Mouse (Mus musculus) adrenal gland, postnatal 36 days (tissue): ENCODE results near the gene Gm42906. TPM values are rescaled to one million over a fixed set of nuclear protein-coding genes. Genes with fewer than 3 reads are reported as not detected.

ENCODE experiments used
- DNase-seq, 2 experiments: peaks; one replicate each; pipeline ENCODE4 v3.0.0; 2021; ENCODE audit warnings: mixed read lengths in 1 of 2
- total RNA-seq, 2 experiments: library from RNA; stranded (reverse); gene quantifications; 2 replicates each; pipeline ENCODE4 v1.2.3; 2021

Gene Gm42906
- total RNA-seq, 2 experiments from 2014 or later, result not detected

GRCm38 (mm10) chr5:151148079-151148478 lies 279.9 kb downstream of the Gm42906 start:
- no peak for DNase-seq

GRCm38 (mm10) chr5:151145807-151146206 lies 282.2 kb downstream of the Gm42906 start:
- no peak for DNase-seq

GRCm38 (mm10) chr5:151143955-151144354 lies 284.0 kb downstream of the Gm42906 start:
- no peak for DNase-seq

- peak; percentile 36 to 46 for DNase-seq
Observed at GRCm38 (mm10) chr5:151142671-151143601, 285.0 kb downstream of the Gm42906 start.

GRCm38 (mm10) chr5:151142241-151142640 lies 285.7 kb downstream of the Gm42906 start:
- DNase-seq, result peak; percentile 46 to 64

GRCm38 (mm10) chr5:151137901-151138300 lies 290.1 kb downstream of the Gm42906 start:
- peak in 1 of 2 experiments; percentile 30 for DNase-seq

GRCm38 (mm10) chr5:151137311-151137710 lies 290.7 kb downstream of the Gm42906 start:
- no peak for DNase-seq

- DNase-seq, result no peak
Observed at GRCm38 (mm10) chr5:151135965-151136364, 292.0 kb downstream of the Gm42906 start.

- DNase-seq, result no peak
Observed at GRCm38 (mm10) chr5:151135078-151135826, 292.7 kb downstream of the Gm42906 start.

- DNase-seq, result no peak
Observed at GRCm38 (mm10) chr5:151134202-151134601, 293.8 kb downstream of the Gm42906 start.

- no peak for DNase-seq
Observed at GRCm38 (mm10) chr5:151133744-151134143, 294.2 kb downstream of the Gm42906 start.

GRCm38 (mm10) chr5:151129762-151130161 lies 298.2 kb downstream of the Gm42906 start:
- no peak for DNase-seq

- DNase-seq, result no peak
Observed at GRCm38 (mm10) chr5:151127298-151127717, 300.7 kb downstream of the Gm42906 start.

GRCm38 (mm10) chr5:151126608-151127005 lies 301.4 kb downstream of the Gm42906 start:
- DNase-seq, result no peak

GRCm38 (mm10) chr5:151125985-151126607 lies 301.9 kb downstream of the Gm42906 start:
- no peak for DNase-seq

- DNase-seq, result no peak
Observed at GRCm38 (mm10) chr5:151117846-151118245, 310.1 kb downstream of the Gm42906 start.

GRCm38 (mm10) chr5:151116192-151116887 lies 311.6 kb downstream of the Gm42906 start:
- no peak for DNase-seq

- DNase-seq, result no peak
Observed at GRCm38 (mm10) chr5:151112743-151113142, 315.2 kb downstream of the Gm42906 start.

- no peak for DNase-seq
Observed at GRCm38 (mm10) chr5:151111080-151111871, 316.7 kb downstream of the Gm42906 start.

GRCm38 (mm10) chr5:151110461-151110908 lies 317.5 kb downstream of the Gm42906 start:
- DNase-seq, result no peak

- DNase-seq, result no peak
Observed at GRCm38 (mm10) chr5:151109822-151110221, 318.1 kb downstream of the Gm42906 start.
